Mouse (Mus musculus): ENCODE measurements around the gene Gm10309.

- TF ChIP-seq CTCF (IDR thresholded peaks at IDR 0.05; ENCODE audit: extremely low read depth, insufficient read length, insufficient replicate concordance, low read depth, low read length): peak; percentile 40; the same call in 1 of the 2 replicates
- TF ChIP-seq POLR2A (IDR thresholded peaks at IDR 0.05; ENCODE audit: low read depth, low read length): no peak
Measured at GRCm38 (mm10) chr17:86471684-86472083, 33.3 kb downstream of the Gm10309 start.

Measured in small intestine, adult 2 months (tissue).